Mouse (Mus musculus) heart, embryonic 12.5 days (tissue): Measurements from ENCODE around the gene St7. TPM values are rescaled to one million over a fixed set of nuclear protein-coding genes. Genes with fewer than 3 reads are reported as not detected.

Experiments used
- ATAC-seq: fragments of 200-750 bp; cut with Nextera tagmentation; 2 replicates; pipeline ENCODE4 v1.8.0; 2017; ENCODE audit warnings: moderate TSS enrichment, moderate library complexity; ENCODE audit not compliant: insufficient number of reproducible peaks, low FRiP score
- H3K27ac ChIP-seq: fragments of 300-500 bp; sonication (generic); 2 replicates; pipeline ENCODE4 v1.5.1; 2016; ENCODE audit warnings: mild to moderate bottlenecking, moderate library complexity; ENCODE audit not compliant: poor library complexity, severe bottlenecking
- H3K27me3 ChIP-seq: fragments of 300-500 bp; sonication (generic); replicated peaks from 2 replicates; pipeline ENCODE4 v1.6.1; 2016; ENCODE audit warnings: mild to moderate bottlenecking, moderate library complexity
- H3K36me3 ChIP-seq: fragments of 300-500 bp; sonication (generic); 2 replicates; pipeline ENCODE4 v1.6.1; 2016; ENCODE audit warnings: mild to moderate bottlenecking, moderate library complexity
- H3K4me1 ChIP-seq: fragments of 300-500 bp; sonication (generic); replicated peaks from 2 replicates; pipeline ENCODE4 v1.6.1; 2016; ENCODE audit warnings: mild to moderate bottlenecking
- H3K4me2 ChIP-seq: fragments of 300-500 bp; sonication (generic); 2 replicates; pipeline ENCODE4 v1.6.1; 2016; ENCODE audit warnings: mild to moderate bottlenecking, moderate library complexity
- H3K4me3 ChIP-seq: fragments of 300-500 bp; sonication (generic); 2 replicates; pipeline ENCODE4 v1.5.1; 2016; ENCODE audit warnings: mild to moderate bottlenecking
- H3K9ac ChIP-seq: fragments of 300-500 bp; sonication (generic); 2 replicates; pipeline ENCODE4 v1.6.1; 2016; ENCODE audit warnings: mild to moderate bottlenecking, moderate library complexity
- H3K9me3 ChIP-seq: fragments of 300-500 bp; sonication (generic); replicated peaks from 2 replicates; pipeline ENCODE4 v1.6.1; 2016; ENCODE audit warnings: mild to moderate bottlenecking, moderate library complexity
- WGBS: fragments of 180-500 bp; shearing (Covaris S2); methylation state at CpG from one replicate; pipeline ENCODE4 v1.1.7; 2016; 5-methylcytosine and 5-hydroxymethylcytosine counted together
- polyA plus RNA-seq: library from polyadenylated mRNA; unstranded; fragments of >200 nt; fragmentation: Nextera tagmentation; extraction: Ambion mirVana; gene quantifications from 2 replicates; pipeline ENCODE4 v1.2.1, GENCODE M21; 2016

St7 gene
- polyA plus RNA-seq, 1 experiment from 2014 or later: 29.6 TPM

GRCm38 (mm10) chr6:17947130-17947831, 254.5 kb downstream of the St7 start:
- H3K36me3 ChIP-seq: no peaks in the 10 kb centered on the region
- H3K4me3 ChIP-seq: no peak overlapping the region
- no peak overlapping the region for H3K9ac ChIP-seq
- no peaks in the 10 kb centered on the region for H3K9me3 ChIP-seq
- H3K27ac ChIP-seq: no peak overlapping the region
- ATAC-seq: no peak
- H3K4me2 ChIP-seq: no peak overlapping the region
- no peaks in the 10 kb centered on the region for H3K27me3 ChIP-seq
- peaks cover 26% of the 10 kb centered on the region for H3K4me1 ChIP-seq
- 42% methylated on average over 11 of the region's 11 CpGs for WGBS

- Histone ChIP-seq H3K9ac (no peak overlapping the region), H3K36me3 (no peaks in the 10 kb centered on the region), H3K27ac (no peak overlapping the region), H3K27me3 (no peaks in the 10 kb centered on the region), H3K4me2 (no peak overlapping the region), H3K4me1 (peaks cover 22% of the 10 kb centered on the region), H3K9me3 (no peaks in the 10 kb centered on the region), H3K4me3 (no peak overlapping the region)
- 84% methylated on average over 5 of the region's 5 CpGs for WGBS
- ATAC-seq: no peak
These were observed 256.4 kb downstream of the St7 start for GRCm38 (mm10) chr6:17949103-17949502.

GRCm38 (mm10) chr6:17951779-17952178, 259.0 kb downstream of the St7 start:
- no peak for ATAC-seq
- Histone ChIP-seq H3K4me2 (no peak overlapping the region), H3K27ac (no peak overlapping the region), H3K9ac (no peak overlapping the region), H3K36me3 (no peaks in the 10 kb centered on the region), H3K4me3 (no peak overlapping the region), H3K9me3 (no peaks in the 10 kb centered on the region), H3K4me1 (peaks cover 11% of the 10 kb centered on the region), H3K27me3 (no peaks in the 10 kb centered on the region)
- 84% methylated on average over 8 of the region's 8 CpGs for WGBS

- ATAC-seq: no peak
- H3K27me3 ChIP-seq: no peaks in the 10 kb centered on the region
- H3K9ac ChIP-seq: no peak overlapping the region
- no peak overlapping the region for H3K4me3 ChIP-seq
- H3K36me3 ChIP-seq: no peaks in the 10 kb centered on the region
- WGBS: 56% methylated on average over 3 of the region's 3 CpGs
- H3K4me1 ChIP-seq: no peaks in the 10 kb centered on the region
- no peak overlapping the region for H3K27ac ChIP-seq
- no peaks in the 10 kb centered on the region for H3K9me3 ChIP-seq
- no peak overlapping the region for H3K4me2 ChIP-seq
These were observed 270.7 kb downstream of the St7 start for GRCm38 (mm10) chr6:17963455-17963854.

- no peak overlapping the region for H3K4me3 ChIP-seq
- H3K9me3 ChIP-seq: no peaks in the 10 kb centered on the region
- 0 out of 2 replicates have a peak, but pooled peaks cover 3% of the 10 kb centered on the region for H3K4me1 ChIP-seq
- H3K36me3 ChIP-seq: no peaks in the 10 kb centered on the region
- H3K27me3 ChIP-seq: no peaks in the 10 kb centered on the region
- 74% methylated on average over 1 of the region's 1 CpGs for WGBS
- H3K27ac ChIP-seq: no peak overlapping the region
- H3K4me2 ChIP-seq: no peak overlapping the region
- ATAC-seq: no peak
- H3K9ac ChIP-seq: no peak overlapping the region
These were observed 275.9 kb downstream of the St7 start for GRCm38 (mm10) chr6:17968467-17969144.

- no peak overlapping the region for H3K4me3 ChIP-seq
- no peak overlapping the region for H3K9ac ChIP-seq
- H3K4me2 ChIP-seq: no peak overlapping the region
- 69% methylated on average over 1 of the region's 1 CpGs for WGBS
- H3K27ac ChIP-seq: no peak overlapping the region
- 0 out of 2 replicates have a peak, but pooled peaks cover 3% of the 10 kb centered on the region for H3K4me1 ChIP-seq
- H3K36me3 ChIP-seq: no peaks in the 10 kb centered on the region
- H3K9me3 ChIP-seq: no peaks in the 10 kb centered on the region
- ATAC-seq: no peak
- H3K27me3 ChIP-seq: no peaks in the 10 kb centered on the region
These were observed 277.1 kb downstream of the St7 start for GRCm38 (mm10) chr6:17969815-17970214.

- Histone ChIP-seq H3K36me3 (no peaks in the 10 kb centered on the region), H3K4me1 (0 out of 2 replicates have a peak, but pooled peaks cover 3% of the 10 kb centered on the region), H3K27ac (no peak overlapping the region), H3K4me2 (no peak overlapping the region), H3K9ac (no peak overlapping the region), H3K27me3 (no peaks in the 10 kb centered on the region), H3K4me3 (no peak overlapping the region), H3K9me3 (no peaks in the 10 kb centered on the region)
- ATAC-seq: no peak
These were observed 278.7 kb downstream of the St7 start for GRCm38 (mm10) chr6:17971393-17971792.

- Histone ChIP-seq H3K27ac (no peak overlapping the region), H3K36me3 (no peaks in the 10 kb centered on the region), H3K27me3 (no peaks in the 10 kb centered on the region), H3K4me2 (no peak overlapping the region), H3K4me3 (no peak overlapping the region), H3K4me1 (0 out of 2 replicates have a peak, but pooled peaks cover 3% of the 10 kb centered on the region), H3K9me3 (no peaks in the 10 kb centered on the region), H3K9ac (no peak overlapping the region)
- ATAC-seq: no peak
- 77% methylated on average over 3 of the region's 3 CpGs for WGBS
These were observed 281.7 kb downstream of the St7 start for GRCm38 (mm10) chr6:17974416-17974815.

GRCm38 (mm10) chr6:17977165-17977564, 284.4 kb downstream of the St7 start:
- Histone ChIP-seq H3K9ac (no peak overlapping the region), H3K36me3 (no peaks in the 10 kb centered on the region), H3K9me3 (no peaks in the 10 kb centered on the region), H3K4me3 (no peak overlapping the region), H3K4me1 (no peaks in the 10 kb centered on the region), H3K27me3 (no peaks in the 10 kb centered on the region), H3K4me2 (no peak overlapping the region), H3K27ac (no peak overlapping the region)
- no peak for ATAC-seq
- 51% methylated on average over 1 of the region's 1 CpGs for WGBS

- Histone ChIP-seq H3K9ac (no peak overlapping the region), H3K4me3 (no peak overlapping the region), H3K4me1 (no peaks in the 10 kb centered on the region), H3K9me3 (no peaks in the 10 kb centered on the region), H3K4me2 (no peak overlapping the region), H3K27me3 (no peaks in the 10 kb centered on the region), H3K27ac (no peak overlapping the region), H3K36me3 (no peaks in the 10 kb centered on the region)
- ATAC-seq: no peak
- WGBS: 74% methylated on average over 5 of the region's 5 CpGs
These were observed 285.6 kb downstream of the St7 start for GRCm38 (mm10) chr6:17978324-17978723.

GRCm38 (mm10) chr6:17978881-17979280, 286.1 kb downstream of the St7 start:
- H3K4me3 ChIP-seq: no peak overlapping the region
- no peaks in the 10 kb centered on the region for H3K36me3 ChIP-seq
- WGBS: 83% methylated on average over 3 of the region's 3 CpGs
- no peak overlapping the region for H3K27ac ChIP-seq
- no peaks in the 10 kb centered on the region for H3K27me3 ChIP-seq
- no peak overlapping the region for H3K4me2 ChIP-seq
- no peaks in the 10 kb centered on the region for H3K4me1 ChIP-seq
- ATAC-seq: no peak
- H3K9me3 ChIP-seq: no peaks in the 10 kb centered on the region
- no peak overlapping the region for H3K9ac ChIP-seq
